Mouse (Mus musculus): ENCODE data around the gene Rbpjl.

DNA sequence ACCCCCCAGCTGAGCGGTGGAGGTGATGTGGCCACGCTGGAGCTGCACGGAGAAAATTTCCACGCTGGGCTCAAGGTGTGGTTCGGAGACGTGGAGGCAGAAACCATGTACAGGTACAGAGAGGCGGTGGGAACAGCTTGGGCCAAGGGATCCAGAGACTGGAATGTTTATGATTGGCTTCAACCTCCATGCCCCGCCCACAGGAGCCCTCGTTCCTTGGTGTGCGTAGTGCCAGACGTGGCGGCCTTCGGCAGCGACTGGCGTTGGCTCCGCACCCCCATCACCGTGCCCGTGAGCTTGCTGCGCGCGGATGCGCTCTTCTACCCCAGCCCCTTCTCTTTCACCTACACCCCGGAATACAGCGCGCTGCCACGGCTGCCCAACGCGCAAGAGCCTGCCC lies 11.2 kb downstream of the Rbpjl start:
- TF ChIP-seq CTCF (conservative IDR thresholded peaks at IDR 0.05; ENCODE audit: low read length) (no peak), POU5F1 (IDR thresholded peaks at IDR 0.05; ENCODE audit: borderline replicate concordance, low read length) (no peak), NANOG (IDR thresholded peaks at IDR 0.05; ENCODE audit: borderline replicate concordance, low read length) (no peak)
